Mouse (Mus musculus) lung, postnatal 0 days (tissue): ENCODE data around the gene Gramd4.

Experiments used
- CTCF ChIP-seq: IDR thresholded peaks from 2 replicates; pipeline ENCODE4 v1.5.1; 2016; ENCODE audit warnings: antibody characterized with exemption, mild to moderate bottlenecking
- EP300 ChIP-seq: IDR thresholded peaks from 2 replicates; pipeline ENCODE4 v1.6.1; 2016; ENCODE audit warnings: antibody characterized with exemption, mild to moderate bottlenecking, control low read depth

- TF ChIP-seq CTCF (no peak), EP300 (no peak)
These were observed 109.6 kb downstream of the Gramd4 start for GRCm38 (mm10) chr15:86167032-86167655.
